Mouse (Mus musculus) G1E (cell line): ENCODE measurements around the gene Gm826.

Source experiments
- CTCF ChIP-seq: IDR thresholded peaks from 2 replicates; pipeline ENCODE4 v1.5.1; 2012; ENCODE audit warnings: low read depth, low read length, inconsistent platforms, mixed read lengths
- GATA1 ChIP-seq: IDR thresholded peaks from 2 replicates; pipeline ENCODE4 v1.6.1; 2012; ENCODE audit warnings: borderline replicate concordance, low read length, inconsistent platforms, mixed read lengths
- GATA2 ChIP-seq: IDR thresholded peaks from 2 replicates; pipeline ENCODE4 v1.6.1; 2012; ENCODE audit warnings: low read depth, low read length, inconsistent platforms, borderline replicate concordance
- POLR2AphosphoS5 ChIP-seq: IDR thresholded peaks from 2 replicates; pipeline ENCODE4 v1.6.1; 2012; ENCODE audit warnings: low read depth, low read length, inconsistent platforms; ENCODE audit not compliant: insufficient replicate concordance
- TAL1 ChIP-seq: conservative IDR thresholded peaks from 2 replicates; pipeline ENCODE4 v1.6.1; 2012; ENCODE audit warnings: low read depth, low read length, inconsistent platforms, mixed read lengths

GRCm38 (mm10) chr2:160305070-160305469, 28.9 kb downstream of the Gm826 start:
- no peak for TF ChIP-seq CTCF
- no peak for TF ChIP-seq TAL1
- no peak for TF ChIP-seq GATA1
- no peak for TF ChIP-seq GATA2
- TF ChIP-seq POLR2AphosphoS5, result no peak
